Mouse (Mus musculus) c-Kit-positive CD71-positive TER-119-negative erythroid progenitor cells, embryonic 14.5 days (primary cell): ENCODE results near the gene Col25a1.

Source experiments
- DNase-seq: peaks from one replicate; pipeline ENCODE4 v3.0.0-alpha.2; 2013; ENCODE audit warnings: low read depth

Gene Col25a1

DNA sequence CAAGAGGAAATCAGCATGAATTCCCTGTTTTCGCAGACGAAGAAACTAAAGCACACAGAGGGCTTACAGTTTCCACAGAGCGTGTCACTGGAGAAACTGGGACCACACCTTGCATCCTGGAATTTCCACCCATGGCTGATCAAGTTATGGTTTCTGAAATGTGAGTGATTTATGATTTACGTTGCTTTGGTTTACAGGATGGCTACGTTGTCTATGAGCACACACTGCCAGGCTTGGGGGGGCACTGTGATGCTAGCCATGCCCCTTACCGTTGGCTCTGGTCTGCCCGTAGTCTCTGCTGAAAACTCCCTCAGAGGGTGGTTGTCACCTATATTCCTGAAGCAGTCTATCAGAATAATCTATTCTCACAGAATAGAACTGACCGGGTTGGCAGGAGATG, at the start of gene Col25a1:
Gene Col25a1, plus strand, starts transcription at position 301 of the 400 bp plus-strand sequence.
- DNase-seq: no peak

DNA sequence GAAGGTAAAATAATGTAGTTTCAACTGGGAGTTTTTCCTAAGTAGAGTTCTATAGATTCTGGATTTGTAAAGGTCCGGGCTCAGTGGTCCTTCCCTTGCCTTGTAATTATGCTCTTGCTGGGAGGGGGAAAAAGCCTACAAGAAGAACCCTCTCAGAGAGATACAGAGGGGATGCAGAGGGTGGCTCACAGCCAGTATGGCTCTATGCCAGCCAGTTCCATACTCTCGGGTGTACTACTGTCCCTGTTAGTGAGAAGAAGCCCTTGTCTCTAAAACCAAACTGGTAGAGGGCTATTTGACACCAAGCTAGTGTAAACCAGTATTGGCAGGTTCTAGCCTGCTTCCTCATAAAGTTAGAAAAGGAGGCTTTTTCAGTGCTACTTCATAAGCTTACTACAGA, 48.0 kb upstream of the Col25a1 start:
- DNase-seq: no peak

DNA sequence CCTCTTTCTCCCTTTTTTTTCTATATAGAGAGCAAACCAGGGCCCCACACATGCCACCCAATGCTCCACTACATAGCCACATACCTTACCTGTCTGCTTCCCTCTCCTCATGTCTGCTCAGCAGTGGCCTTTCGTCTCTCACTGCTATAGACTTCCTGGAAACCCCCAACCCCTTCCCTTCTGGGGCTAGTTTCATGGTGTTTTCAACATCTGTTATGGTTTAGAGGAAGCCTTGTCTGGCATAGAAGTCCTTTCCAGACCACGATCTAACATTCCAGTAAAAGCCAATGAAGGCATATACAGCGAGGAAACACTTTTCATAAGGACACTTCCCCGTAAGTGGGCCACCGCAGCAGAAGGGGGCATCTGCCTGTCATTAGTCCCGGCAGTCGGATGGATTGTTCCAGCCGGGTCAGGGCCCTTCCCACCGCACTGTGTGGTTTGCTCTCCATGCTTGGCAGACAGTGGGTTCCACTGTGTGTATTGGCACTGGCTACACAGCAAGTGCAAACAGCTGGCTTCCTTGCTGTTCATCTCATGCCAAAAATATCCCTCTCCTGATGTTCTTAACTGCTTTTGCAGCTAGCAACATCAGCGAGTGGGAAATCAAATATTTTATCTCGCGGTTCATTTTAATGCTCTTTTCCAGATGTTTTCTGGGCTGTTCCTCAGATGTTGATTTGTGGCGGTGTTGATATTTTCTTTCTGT, 44.8 kb upstream of the Col25a1 start:
- DNase-seq: no peak

DNA sequence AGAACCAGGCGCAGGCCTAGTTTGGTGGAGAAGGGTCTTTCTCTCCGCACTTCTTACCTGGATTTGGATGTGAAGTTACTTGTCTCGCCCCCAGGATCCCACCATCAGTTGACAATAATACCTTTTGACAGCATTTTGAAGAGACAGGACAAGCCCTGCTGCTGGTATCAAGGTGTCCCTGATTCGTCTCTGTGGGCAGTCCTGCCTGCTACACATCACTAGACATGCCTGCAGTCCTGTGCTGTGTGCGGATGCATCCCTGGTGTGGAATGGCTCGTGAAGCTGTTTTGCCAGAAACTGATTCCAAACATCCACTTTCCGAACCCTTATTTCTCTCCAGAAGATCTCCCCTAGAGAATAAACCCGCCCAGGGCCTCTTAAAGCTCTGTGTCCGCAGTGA, 43.8 kb upstream of the Col25a1 start:
- DNase-seq: no peak

DNA sequence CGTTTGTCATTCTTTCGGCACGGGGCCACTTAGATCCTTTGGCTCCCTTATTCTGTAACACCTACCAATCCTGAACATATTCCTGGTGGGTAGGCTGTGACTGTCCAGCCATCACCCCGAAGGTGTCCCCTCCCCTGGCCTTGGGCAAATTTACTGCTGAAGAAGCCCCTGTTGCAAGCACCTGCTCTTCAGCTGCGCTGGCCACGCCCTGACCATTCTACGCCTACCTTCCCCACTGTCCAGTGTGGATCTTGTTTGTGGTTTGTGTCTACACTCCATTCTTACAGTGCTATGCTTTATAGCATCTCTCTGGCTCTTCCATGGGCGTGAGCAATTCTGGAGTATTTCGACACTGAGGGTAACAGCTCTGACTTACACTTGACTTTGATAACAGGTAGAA, 42.6 kb upstream of the Col25a1 start:
- no peak for DNase-seq

DNA sequence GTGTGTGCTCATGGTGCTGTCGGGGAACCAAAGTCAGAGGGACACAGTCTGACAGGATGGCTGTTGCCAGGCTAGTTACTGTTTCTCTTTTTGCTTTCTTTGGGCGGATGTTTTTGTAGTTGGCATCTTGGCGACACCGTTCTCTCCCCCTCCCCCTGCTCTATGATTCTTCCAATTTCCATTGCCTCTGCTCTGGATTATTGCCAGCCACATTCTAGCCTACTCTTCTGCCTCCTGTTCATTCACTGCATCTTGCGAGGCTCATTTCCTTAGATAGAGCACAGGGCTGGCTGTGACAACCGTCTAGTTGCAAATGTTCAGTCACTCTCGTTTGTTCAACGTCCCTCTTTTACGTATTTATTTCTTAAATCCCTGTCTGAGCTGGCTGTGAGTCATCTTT, 40.8 kb upstream of the Col25a1 start:
- no peak for DNase-seq

DNA sequence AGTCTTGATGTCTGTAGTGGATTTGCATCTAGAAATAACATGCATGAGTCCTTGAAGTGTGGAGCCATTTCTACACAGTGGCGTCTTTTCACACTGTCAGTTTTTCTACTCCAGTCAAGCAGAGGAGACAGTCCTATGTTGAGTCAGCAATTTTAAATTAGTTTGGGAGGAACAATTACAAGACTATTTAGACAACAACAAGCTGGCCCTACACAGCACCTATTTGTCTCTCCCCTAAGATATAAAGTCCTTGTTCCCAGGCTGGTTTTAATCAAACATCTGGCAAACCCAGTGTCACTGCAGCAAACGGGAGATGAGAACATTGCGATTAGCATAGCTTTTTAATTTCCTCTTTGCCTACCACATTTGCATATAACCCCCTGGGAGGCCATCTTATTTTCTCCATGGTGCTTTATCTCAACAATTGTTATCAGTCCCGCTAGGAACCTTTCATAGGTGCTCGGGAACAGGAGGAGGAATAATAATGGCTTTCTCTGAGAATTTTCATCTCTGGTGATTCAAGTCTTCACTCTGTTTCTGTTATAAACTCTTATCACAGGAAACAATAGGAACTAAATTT, 37.1 kb upstream of the Col25a1 start:
- DNase-seq: no peak

DNA sequence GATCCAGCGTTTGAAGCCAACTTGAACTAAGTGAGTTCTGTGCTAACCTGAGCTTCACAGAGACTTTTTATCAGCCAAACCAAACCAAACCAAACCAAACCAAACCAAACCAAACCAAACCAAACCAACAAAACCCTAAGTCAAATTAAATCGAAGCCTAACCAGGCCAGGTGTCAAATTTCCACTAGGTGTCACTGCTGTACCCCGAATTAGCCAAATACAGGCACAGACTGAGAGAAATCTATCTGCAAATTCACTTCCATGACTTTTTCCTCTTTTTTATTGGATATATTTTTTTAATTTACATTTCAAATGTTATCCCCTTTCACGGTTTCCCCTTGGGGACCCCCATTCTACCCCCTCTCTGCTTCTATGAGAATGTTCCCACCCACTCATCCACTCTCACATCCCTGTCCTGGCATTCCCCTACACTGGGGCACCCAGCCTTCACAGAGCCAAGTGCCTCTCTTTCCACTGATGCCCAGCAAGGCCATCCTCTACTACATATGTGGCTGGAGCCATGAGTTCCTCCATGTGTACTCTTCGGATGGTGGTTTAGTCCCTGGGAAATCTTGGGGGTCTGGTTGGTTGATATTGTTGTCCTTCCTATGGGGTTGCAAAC, 36.0 kb upstream of the Col25a1 start:
- no peak for DNase-seq

DNA sequence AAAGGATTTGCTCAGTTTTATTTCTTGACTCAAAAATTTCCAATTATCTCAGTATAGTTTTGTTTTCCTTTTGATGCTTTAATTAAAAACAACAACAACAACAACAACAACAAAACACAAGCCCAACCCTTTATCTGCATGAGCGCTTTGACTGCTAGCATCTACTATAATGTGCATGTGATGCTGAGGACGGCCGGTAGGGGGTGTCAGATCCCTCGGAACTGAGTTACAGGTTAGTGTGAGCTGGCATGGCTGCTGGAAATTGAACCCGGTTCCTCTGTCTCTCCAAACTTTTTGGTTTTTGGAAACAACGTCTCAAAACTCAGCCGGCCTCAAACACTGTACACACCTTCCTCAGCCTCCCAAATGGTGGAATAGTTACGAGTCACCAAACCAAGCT, 27.8 kb upstream of the Col25a1 start:
- DNase-seq: peak; percentile 11

DNA sequence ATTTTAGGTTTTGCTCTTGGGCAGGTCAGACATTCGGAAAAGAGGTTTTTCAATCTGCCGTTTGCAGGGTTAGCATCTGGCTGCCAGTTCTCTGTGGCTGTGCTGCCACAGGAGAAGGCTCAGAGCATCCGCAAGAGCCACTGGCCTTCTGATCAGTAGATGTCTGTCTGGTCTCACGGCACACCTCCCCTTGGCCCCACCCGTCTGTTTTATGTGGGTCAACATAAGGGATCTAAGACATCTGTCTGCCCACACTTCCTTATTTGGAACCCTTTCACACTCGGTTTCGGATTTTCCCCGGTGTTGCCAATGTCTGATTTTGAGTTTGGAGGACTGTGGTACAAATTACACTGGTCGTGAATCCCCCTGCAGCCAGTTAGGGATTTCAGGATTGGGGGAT, 26.8 kb upstream of the Col25a1 start:
- DNase-seq: no peak

DNA sequence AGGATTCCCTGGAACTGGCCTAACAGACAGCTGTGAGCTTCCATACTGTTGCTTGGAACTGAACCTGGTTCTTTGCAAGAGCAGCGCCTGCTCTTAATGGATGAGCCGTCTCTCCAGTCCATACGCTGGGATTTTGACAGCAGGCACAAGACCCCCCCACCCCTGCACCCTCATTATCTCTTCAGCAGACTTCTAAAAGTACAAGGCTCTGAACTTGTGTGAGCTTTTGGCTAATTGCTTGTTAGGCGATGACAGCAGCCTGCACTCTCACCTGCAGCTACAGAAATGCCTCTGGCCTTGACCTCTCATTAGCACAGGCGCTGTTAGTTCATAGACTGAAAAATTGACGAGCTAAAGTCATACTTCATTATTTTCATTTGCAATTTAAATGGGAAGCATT, 14.4 kb upstream of the Col25a1 start:
- DNase-seq: no peak

DNA sequence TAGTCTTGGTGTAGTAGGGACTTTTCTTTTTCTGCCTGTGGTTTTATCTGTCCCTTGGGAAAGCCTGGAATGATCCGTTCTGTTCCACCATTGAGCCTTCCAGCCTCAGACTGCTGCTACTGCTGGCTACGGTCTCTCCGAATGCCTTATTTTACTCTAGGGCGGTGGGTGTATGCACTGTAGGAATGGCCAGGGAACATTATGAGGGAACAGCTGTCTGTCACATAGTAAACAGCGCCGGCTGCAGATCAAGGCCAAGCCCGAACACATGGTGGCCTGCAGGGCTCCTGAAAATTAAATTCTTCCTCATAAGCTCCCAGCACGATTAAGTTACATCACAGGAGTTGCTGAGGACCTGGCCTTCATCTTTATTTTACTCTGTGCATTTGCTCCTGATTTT, 3.5 kb upstream of the Col25a1 start:
- no peak for DNase-seq

DNA sequence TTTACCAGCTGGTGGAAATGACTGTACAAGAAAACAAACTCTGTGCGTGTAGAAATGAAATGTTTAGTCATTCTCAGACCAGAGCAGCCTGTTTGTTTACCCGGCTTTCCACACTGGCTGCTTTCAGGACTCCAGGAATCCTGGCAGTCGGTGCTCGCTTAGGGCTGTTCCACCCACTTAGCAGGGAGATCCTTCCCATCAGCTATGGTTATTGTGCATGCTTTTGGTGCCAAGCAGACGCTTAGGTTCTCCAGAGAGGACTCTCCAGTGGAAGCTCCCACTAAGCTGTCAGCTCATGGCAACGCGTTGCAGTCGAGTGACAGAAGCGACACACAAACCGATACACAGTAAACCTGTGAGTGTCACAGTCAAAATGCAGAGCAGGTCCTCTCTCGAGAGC, 2.7 kb upstream of the Col25a1 start:
- no peak for DNase-seq

DNA sequence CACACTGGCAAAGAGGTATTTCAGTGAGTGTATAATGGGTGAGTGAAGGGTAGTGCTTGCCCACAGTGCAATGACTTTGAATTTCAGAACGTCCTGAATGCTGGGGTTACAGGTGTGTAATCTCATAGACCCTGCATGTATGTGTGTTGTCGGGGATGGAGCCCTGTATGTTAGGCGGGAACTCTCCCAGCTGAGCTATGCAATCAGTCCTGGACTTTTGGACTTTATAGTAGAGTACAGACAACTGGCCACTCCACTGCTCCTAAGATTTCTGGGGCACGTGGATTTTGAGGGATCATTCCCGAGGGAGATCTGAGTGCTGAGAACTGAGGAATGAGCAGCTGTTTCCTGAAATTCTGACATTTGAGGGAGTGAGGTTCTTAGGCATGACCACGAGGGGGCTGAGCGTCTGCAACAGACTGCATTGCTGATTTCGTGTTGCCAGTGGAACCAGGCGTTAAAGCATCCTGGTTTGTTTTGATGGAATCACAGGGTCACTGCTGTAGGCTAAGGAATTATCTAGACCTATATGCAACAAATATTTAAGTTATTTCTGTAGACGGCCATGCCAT, 1.6 kb upstream of the Col25a1 start:
- no peak for DNase-seq

DNA sequence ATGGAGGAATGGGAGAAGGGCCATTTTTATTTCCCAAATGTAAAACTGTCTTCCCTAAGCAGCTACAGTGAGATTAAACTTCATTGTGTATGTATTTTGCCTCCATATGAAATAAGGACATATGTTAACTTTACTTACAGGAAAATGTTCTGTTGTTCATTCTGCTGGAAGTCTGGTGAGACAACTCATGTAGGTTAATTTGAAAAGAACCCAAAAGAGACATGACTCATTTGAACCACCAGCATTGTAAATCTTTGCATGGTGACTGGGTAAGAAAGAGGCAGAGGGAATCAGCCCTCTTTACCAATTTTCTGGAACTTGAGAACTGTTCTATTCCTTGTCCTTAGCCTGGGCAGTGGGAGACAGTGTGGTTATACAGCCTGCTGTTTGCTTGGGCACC, 5.9 kb downstream of the Col25a1 start:
- DNase-seq: no peak

DNA sequence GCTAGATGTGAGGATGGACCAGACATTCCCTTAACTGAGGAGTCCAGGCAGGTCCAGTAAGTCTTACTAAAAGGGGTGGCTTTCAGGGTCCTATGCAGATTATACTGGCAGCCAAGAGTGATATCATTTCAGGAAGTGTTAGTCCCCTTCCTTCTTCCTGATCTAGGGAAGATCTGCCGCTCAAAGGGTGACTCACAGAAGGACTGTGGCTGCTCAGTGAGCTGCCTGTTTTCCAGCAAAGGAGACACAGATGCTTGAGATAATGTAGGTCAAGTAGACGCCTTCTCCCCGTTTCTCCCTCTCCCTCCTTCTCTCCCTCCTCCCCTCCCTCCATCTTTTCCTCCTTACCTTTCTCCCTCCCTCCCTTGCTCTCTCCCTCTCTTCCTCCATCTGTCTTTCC, 6.3 kb downstream of the Col25a1 start:
- no peak for DNase-seq

DNA sequence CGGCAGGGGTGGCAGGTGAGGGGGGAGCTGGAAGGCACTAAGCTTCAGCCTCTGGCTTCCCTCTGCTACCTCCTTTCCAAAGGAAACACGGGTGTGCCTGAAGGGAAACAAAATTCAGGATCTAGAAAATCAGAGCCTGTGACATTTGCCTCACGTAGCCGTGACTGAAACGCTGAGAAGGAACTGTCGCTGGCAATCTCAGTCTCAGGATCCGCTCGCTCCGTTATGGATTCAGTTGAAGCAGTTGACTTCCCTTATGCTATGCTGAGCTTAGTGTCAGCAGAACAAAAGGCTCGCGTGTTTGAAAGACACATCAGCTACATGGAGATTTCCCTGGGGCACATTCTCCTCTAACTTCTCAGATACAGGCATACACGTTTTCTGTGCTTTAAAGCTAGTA, 14.6 kb downstream of the Col25a1 start:
- no peak for DNase-seq

DNA sequence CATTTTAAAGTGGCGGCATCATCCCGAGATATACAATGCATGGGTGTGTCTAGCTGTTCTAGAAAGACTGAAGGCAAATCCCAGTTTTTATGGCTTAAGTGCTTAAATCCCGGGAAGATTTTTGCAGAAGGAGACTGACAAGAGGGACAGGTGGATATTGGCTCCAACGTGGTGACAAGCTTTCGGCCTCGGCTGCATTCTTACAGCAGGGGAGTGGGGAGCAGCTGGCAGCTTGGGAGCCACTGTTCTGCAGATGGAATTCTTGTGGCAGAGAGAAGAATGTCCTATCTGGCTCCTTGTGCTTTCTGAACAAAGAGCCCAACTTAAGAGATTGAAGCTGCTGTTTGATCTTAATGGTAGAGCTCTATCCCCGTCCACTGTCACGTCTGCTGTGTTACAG, 16.5 kb downstream of the Col25a1 start:
- no peak for DNase-seq

DNA sequence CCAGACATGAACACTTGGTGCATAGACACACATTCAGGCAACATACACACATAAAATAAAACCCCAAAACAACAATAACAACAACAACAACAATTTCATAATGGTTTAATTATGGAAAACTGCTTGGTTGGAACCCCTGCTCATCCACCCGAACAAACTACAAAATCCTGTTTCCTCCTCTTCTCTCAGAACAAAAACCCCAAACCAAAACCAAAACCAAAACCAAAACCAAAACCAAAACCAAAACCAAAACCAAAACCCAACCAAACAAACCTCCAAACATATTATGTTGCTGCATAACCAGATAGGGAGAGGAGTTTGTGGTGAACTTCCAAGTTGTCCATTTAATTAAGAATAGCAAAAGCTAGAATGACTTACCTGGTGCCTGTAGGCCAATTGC, 17.9 kb downstream of the Col25a1 start:
- no peak for DNase-seq

DNA sequence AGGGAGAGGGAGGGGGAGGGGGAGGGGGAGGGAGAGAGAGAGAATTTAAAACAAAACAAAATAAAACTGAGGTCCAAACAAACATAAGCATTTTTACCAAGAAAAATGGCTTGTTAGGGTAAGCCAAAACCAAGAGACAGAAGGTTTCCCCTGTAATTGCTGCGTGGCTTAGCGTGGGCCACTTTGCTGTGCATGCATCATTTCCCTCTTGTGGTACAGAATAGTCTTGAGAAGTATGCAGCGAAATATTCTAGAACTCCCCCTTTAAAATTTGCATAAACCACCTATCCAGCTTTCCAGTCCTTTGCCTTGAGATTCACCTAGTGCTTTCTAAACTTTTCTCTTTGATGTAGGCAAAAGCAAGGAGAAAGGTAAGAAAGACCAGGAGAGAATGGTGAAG, 21.8 kb downstream of the Col25a1 start:
- DNase-seq: no peak

DNA sequence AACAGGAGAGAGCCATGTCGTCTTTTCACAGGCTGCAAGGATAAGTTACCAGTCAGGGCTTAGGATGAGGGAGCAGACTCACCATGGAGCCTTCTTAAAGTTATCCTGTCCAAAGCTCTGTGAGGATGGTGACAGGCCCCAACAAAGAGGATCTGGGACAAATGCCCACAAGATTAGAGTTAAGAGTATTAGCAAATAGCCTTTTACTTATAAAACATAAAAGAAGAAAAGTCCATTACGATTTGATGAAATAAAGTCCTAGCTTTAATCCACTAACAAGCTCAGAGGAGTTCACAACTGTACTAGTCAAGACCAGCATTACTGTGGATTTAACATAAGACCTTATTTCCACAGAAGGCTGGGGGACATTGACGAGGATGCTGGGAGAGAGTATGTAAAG, 26.2 kb downstream of the Col25a1 start:
- no peak for DNase-seq

DNA sequence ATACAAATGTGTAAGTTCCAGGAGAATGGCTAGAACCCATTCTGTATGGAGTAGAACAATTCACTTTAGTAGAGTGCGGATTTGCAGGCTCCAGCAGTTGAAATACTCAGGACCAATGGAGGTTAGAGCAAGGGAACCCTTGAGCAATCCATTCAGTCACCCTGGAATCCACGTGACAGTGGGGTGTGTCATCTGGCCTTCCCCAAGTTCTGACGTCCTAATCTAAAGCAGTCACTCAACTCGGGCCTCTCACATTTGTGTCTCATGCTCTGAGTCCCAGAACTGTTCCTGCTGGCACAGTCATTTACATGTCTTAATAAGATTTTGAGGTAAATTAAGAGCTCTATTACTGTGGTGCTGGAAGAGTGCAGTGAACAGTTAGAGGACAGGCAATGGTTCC, 28.6 kb downstream of the Col25a1 start:
- DNase-seq: no peak

DNA sequence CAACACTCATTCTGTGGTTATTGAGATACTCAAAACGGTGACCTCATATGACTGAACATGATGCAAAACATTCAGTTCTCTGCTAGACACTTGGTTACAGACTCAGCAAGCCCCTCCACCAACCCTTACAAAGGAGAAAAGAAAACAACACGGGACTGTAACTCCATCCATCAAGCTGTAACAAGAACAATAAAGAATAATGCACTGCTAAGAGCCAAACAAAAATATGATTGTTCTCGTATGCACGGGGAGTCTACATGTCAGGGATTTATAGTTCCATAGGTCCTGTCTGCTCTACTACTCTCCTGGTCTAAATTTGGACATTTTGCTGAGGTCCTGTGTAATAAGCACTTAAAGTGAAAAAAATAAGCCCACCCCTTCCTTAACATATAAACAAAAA, 29.6 kb downstream of the Col25a1 start:
- DNase-seq: no peak
